Mouse (Mus musculus) midbrain, embryonic 13.5 days (tissue): Measurements from ENCODE around the gene Tet2. TPM values are rescaled to one million over a fixed set of nuclear protein-coding genes. Genes with fewer than 3 reads are reported as not detected.
A peak's percentile ranks its signal among the peaks of the same experiment; 100 is the strongest.
"Not testable (repeated sequence)": the region's sequence is repeated elsewhere in the genome, so short reads cannot be mapped to it uniquely, and the experiment has no call there.

Experiments
- ATAC-seq: fragments of 200-750 bp; cut with Nextera tagmentation; 2 replicates; pipeline ENCODE4 v1.8.0; 2017; ENCODE audit warnings: mild to moderate bottlenecking, moderate TSS enrichment, moderate library complexity
- H3K27ac ChIP-seq: fragments of 300-500 bp; sonication (generic); 2 replicates; pipeline ENCODE4 v1.5.1; 2015; ENCODE audit warnings: inconsistent platforms, mild to moderate bottlenecking, moderate library complexity
- H3K27me3 ChIP-seq: fragments of 300-500 bp; sonication (generic); 2 replicates; pipeline ENCODE4 v1.6.1; 2015; ENCODE audit warnings: mild to moderate bottlenecking, inconsistent platforms
- H3K36me3 ChIP-seq: fragments of 300-500 bp; sonication (generic); 2 replicates; pipeline ENCODE4 v1.6.1; 2015; ENCODE audit warnings: mild to moderate bottlenecking, inconsistent platforms
- H3K4me1 ChIP-seq: fragments of 300-500 bp; sonication (generic); replicated peaks from 2 replicates; pipeline ENCODE4 v1.6.1; 2015; ENCODE audit warnings: inconsistent platforms
- H3K4me2 ChIP-seq: fragments of 300-500 bp; sonication (generic); replicated peaks from 2 replicates; pipeline ENCODE4 v1.6.1; 2015; ENCODE audit warnings: moderate library complexity, mild to moderate bottlenecking, inconsistent platforms
- H3K4me3 ChIP-seq: fragments of 300-500 bp; sonication (generic); replicated peaks from 2 replicates; pipeline ENCODE4 v1.5.1; 2015; ENCODE audit warnings: mild to moderate bottlenecking, inconsistent platforms
- H3K9ac ChIP-seq: fragments of 300-500 bp; sonication (generic); replicated peaks from 2 replicates; pipeline ENCODE4 v1.6.1; 2015; ENCODE audit warnings: mild to moderate bottlenecking, inconsistent platforms
- H3K9me3 ChIP-seq: fragments of 300-500 bp; sonication (generic); 2 replicates; pipeline ENCODE4 v1.6.1; 2016; ENCODE audit warnings: mild to moderate bottlenecking, inconsistent platforms
- WGBS: fragments of 180-500 bp; shearing (Covaris S2); methylation state at CpG from one replicate; pipeline ENCODE4 v1.1.7; 2015; 5-methylcytosine and 5-hydroxymethylcytosine counted together
- polyA plus RNA-seq: library from polyadenylated mRNA; unstranded; fragments of >200 nt; fragmentation: Nextera tagmentation; extraction: Ambion mirVana; gene quantifications from 2 replicates; pipeline ENCODE4 v1.2.1, GENCODE M21; 2015

The Tet2 gene
- polyA plus RNA-seq, 1 experiment from 2014 or later, result 31.4 TPM

GRCm38 (mm10) chr3:133544131-133544550 lies 798 bp downstream of the Tet2 start:
- ATAC-seq, result peak; percentile 96
- H3K9ac ChIP-seq, result peak overlapping the region; percentile 88
- no peaks in the 10 kb centered on the region for H3K9me3 ChIP-seq
- H3K4me1 ChIP-seq, result peaks cover 24% of the 10 kb centered on the region
- peak overlapping the region; percentile 76 for H3K4me2 ChIP-seq
- no peaks in the 10 kb centered on the region for H3K27me3 ChIP-seq
- under 1% methylated on average over 42 of the region's 52 CpGs for WGBS
- no peaks in the 10 kb centered on the region for H3K36me3 ChIP-seq
- H3K27ac ChIP-seq, result peak overlapping the region; percentile 96
- H3K4me3 ChIP-seq, result peak overlapping the region; percentile 86

- ATAC-seq, result peak; percentile 24
- Histone ChIP-seq H3K4me1 (peaks cover 24% of the 10 kb centered on the region), H3K4me3 (peak overlapping the region; percentile 86), H3K4me2 (peak overlapping the region; percentile 76), H3K9ac (peak overlapping the region; percentile 88), H3K27me3 (no peaks in the 10 kb centered on the region), H3K9me3 (peaks cover 2% of the 10 kb centered on the region; the same call in 1 of the 2 replicates), H3K27ac (peak overlapping the region; percentile 96), H3K36me3 (peaks cover 4% of the 10 kb centered on the region)
- WGBS, result under 1% methylated on average over 21 of the region's 21 CpGs
These were observed 1.6 kb downstream of the Tet2 start for GRCm38 (mm10) chr3:133543101-133544020.

- Histone ChIP-seq H3K9ac (no peak overlapping the region), H3K4me1 (peaks cover 24% of the 10 kb centered on the region), H3K4me2 (peak overlapping the region; percentile 50), H3K27ac (no peak overlapping the region), H3K4me3 (peak overlapping the region; percentile 86), H3K36me3 (peaks cover 13% of the 10 kb centered on the region), H3K27me3 (no peaks in the 10 kb centered on the region), H3K9me3 (peaks cover 2% of the 10 kb centered on the region; the same call in 1 of the 2 replicates)
- ATAC-seq, result no peak
These were observed 2.9 kb downstream of the Tet2 start for GRCm38 (mm10) chr3:133542084-133542483.

- Histone ChIP-seq H3K4me1 (peaks cover 24% of the 10 kb centered on the region), H3K27me3 (no peaks in the 10 kb centered on the region), H3K9me3 (peaks cover 2% of the 10 kb centered on the region; the same call in 1 of the 2 replicates), H3K4me3 (no peak overlapping the region), H3K27ac (no peak overlapping the region), H3K9ac (no peak overlapping the region), H3K36me3 (peaks cover 18% of the 10 kb centered on the region), H3K4me2 (0 out of 2 replicates have a peak overlapping the region, but pooled peaks have one; percentile 22)
- ATAC-seq, result no peak
These were observed 3.9 kb downstream of the Tet2 start for GRCm38 (mm10) chr3:133541000-133541399.

GRCm38 (mm10) chr3:133539991-133540390 lies 4.9 kb downstream of the Tet2 start:
- 86% methylated on average over 4 of the region's 4 CpGs for WGBS
- H3K4me3 ChIP-seq, result no peak overlapping the region
- peaks cover 2% of the 10 kb centered on the region; the same call in 1 of the 2 replicates for H3K9me3 ChIP-seq
- peaks cover 24% of the 10 kb centered on the region for H3K4me1 ChIP-seq
- H3K4me2 ChIP-seq, result no peak overlapping the region
- H3K27me3 ChIP-seq, result no peaks in the 10 kb centered on the region
- peaks cover 18% of the 10 kb centered on the region for H3K36me3 ChIP-seq
- no peak overlapping the region for H3K27ac ChIP-seq
- H3K9ac ChIP-seq, result no peak overlapping the region
- no peak for ATAC-seq

GRCm38 (mm10) chr3:133538499-133538898 lies 6.4 kb downstream of the Tet2 start:
- not testable (repeated sequence) for H3K4me3 ChIP-seq, H3K9me3 ChIP-seq, H3K9ac ChIP-seq, ATAC-seq, H3K27me3 ChIP-seq, H3K27ac ChIP-seq, H3K4me2 ChIP-seq
- 98% methylated on average over 4 of the region's 4 CpGs for WGBS
- H3K4me1 ChIP-seq, result peaks cover 36% of the 10 kb centered on the region
- H3K36me3 ChIP-seq, result peaks cover 18% of the 10 kb centered on the region

- Histone ChIP-seq H3K9ac (no peak overlapping the region), H3K4me3 (no peak overlapping the region), H3K4me1 (peaks cover 21% of the 10 kb centered on the region), H3K9me3 (peaks cover 2% of the 10 kb centered on the region; the same call in 1 of the 2 replicates), H3K36me3 (peaks cover 18% of the 10 kb centered on the region), H3K4me2 (no peak overlapping the region), H3K27ac (no peak overlapping the region), H3K27me3 (no peaks in the 10 kb centered on the region)
- no peak for ATAC-seq
- WGBS, result 89% methylated on average over 6 of the region's 6 CpGs
These were observed 9.3 kb downstream of the Tet2 start for GRCm38 (mm10) chr3:133535644-133536043.

- peaks cover 18% of the 10 kb centered on the region for H3K36me3 ChIP-seq
- WGBS, result 16% methylated on average over 6 of the region's 6 CpGs
- peaks cover 2% of the 10 kb centered on the region; the same call in 1 of the 2 replicates for H3K9me3 ChIP-seq
- no peak overlapping the region for H3K4me3 ChIP-seq
- no peak overlapping the region for H3K9ac ChIP-seq
- H3K27me3 ChIP-seq, result no peaks in the 10 kb centered on the region
- H3K27ac ChIP-seq, result no peak overlapping the region
- ATAC-seq, result no peak
- H3K4me2 ChIP-seq, result no peak overlapping the region
- peaks cover 13% of the 10 kb centered on the region for H3K4me1 ChIP-seq
These were observed 10.9 kb downstream of the Tet2 start for GRCm38 (mm10) chr3:133534066-133534465.

GRCm38 (mm10) chr3:133533272-133533995 lies 11.5 kb downstream of the Tet2 start:
- no peak overlapping the region for H3K27ac ChIP-seq
- H3K27me3 ChIP-seq, result no peaks in the 10 kb centered on the region
- peaks cover 13% of the 10 kb centered on the region for H3K4me1 ChIP-seq
- peaks cover 15% of the 10 kb centered on the region for H3K36me3 ChIP-seq
- no peak overlapping the region for H3K4me2 ChIP-seq
- no peak for ATAC-seq
- WGBS, result 58% methylated on average over 11 of the region's 11 CpGs
- H3K4me3 ChIP-seq, result no peak overlapping the region
- H3K9me3 ChIP-seq, result no peaks in the 10 kb centered on the region
- no peak overlapping the region for H3K9ac ChIP-seq

GRCm38 (mm10) chr3:133532806-133533205 lies 12.1 kb downstream of the Tet2 start:
- Histone ChIP-seq H3K27ac (no peak overlapping the region), H3K9me3 (no peaks in the 10 kb centered on the region), H3K4me2 (no peak overlapping the region), H3K36me3 (peaks cover 10% of the 10 kb centered on the region), H3K27me3 (no peaks in the 10 kb centered on the region), H3K4me1 (peaks cover 13% of the 10 kb centered on the region), H3K9ac (no peak overlapping the region), H3K4me3 (no peak overlapping the region)
- 69% methylated on average over 3 of the region's 3 CpGs for WGBS
- ATAC-seq, result no peak

GRCm38 (mm10) chr3:133532252-133532651 lies 12.7 kb downstream of the Tet2 start:
- H3K27me3 ChIP-seq, result no peaks in the 10 kb centered on the region
- H3K9ac ChIP-seq, result no peak overlapping the region
- no peak overlapping the region for H3K27ac ChIP-seq
- H3K4me1 ChIP-seq, result peaks cover 13% of the 10 kb centered on the region
- no peak for ATAC-seq
- H3K4me2 ChIP-seq, result no peak overlapping the region
- H3K4me3 ChIP-seq, result no peak overlapping the region
- peaks cover 6% of the 10 kb centered on the region for H3K36me3 ChIP-seq
- H3K9me3 ChIP-seq, result no peaks in the 10 kb centered on the region
- 83% methylated on average over 6 of the region's 6 CpGs for WGBS

GRCm38 (mm10) chr3:133531101-133531500 lies 13.8 kb downstream of the Tet2 start:
- Histone ChIP-seq H3K9me3 (no peaks in the 10 kb centered on the region), H3K4me3 (no peak overlapping the region), H3K9ac (no peak overlapping the region), H3K4me2 (no peak overlapping the region), H3K27me3 (no peaks in the 10 kb centered on the region), H3K4me1 (peaks cover 13% of the 10 kb centered on the region), H3K36me3 (peaks cover under 1% of the 10 kb centered on the region; the same call in 1 of the 2 replicates), H3K27ac (no peak overlapping the region)
- ATAC-seq, result no peak
- 86% methylated on average over 2 of the region's 2 CpGs for WGBS
